Mouse (Mus musculus) cerebellum, adult 2 months (tissue): ENCODE results near the gene Lhx2. TPM values are rescaled to one million over a fixed set of nuclear protein-coding genes. Genes with fewer than 3 reads are reported as not detected.

Experiments
- DNase-seq, 2 experiments: peaks; one replicate each; pipeline ENCODE4 v3.0.0; 2021
- H3K27ac ChIP-seq: fragments of 200-500 bp; 2 replicates; pipeline ENCODE4 v1.5.1; 2012; ENCODE audit warnings: low read length, control low read depth, inconsistent platforms; ENCODE audit not compliant: insufficient read depth
- H3K27me3 ChIP-seq: fragments of 200-500 bp; 2 replicates; pipeline ENCODE4 v1.6.1; 2012; ENCODE audit warnings: inconsistent platforms, mild to moderate bottlenecking, low read length, moderate library complexity; ENCODE audit not compliant: control insufficient read depth, insufficient read depth
- H3K4me1 ChIP-seq: fragments of 200-500 bp; 2 replicates; pipeline ENCODE4 v1.6.1; 2011; ENCODE audit warnings: low read length; ENCODE audit not compliant: control insufficient read depth, insufficient read depth
- H3K4me3 ChIP-seq: fragments of 200-500 bp; replicated peaks from 2 replicates; pipeline ENCODE3; 2011; ENCODE audit warnings: mild to moderate bottlenecking, low read depth, low read length, control low read depth; ENCODE audit not compliant: insufficient read depth
- CTCF ChIP-seq: fragments of 200-500 bp; IDR thresholded peaks from 2 replicates; pipeline ENCODE4 v1.5.1; 2011; ENCODE audit warnings: low read depth, mild to moderate bottlenecking, control low read depth, low read length, moderate library complexity, borderline replicate concordance; ENCODE audit not compliant: insufficient read depth
- POLR2A ChIP-seq: fragments of 200-500 bp; IDR thresholded peaks from 2 replicates; pipeline ENCODE4 v1.6.1; 2011; ENCODE audit warnings: low read length, control low read depth, borderline replicate concordance; ENCODE audit not compliant: insufficient read depth
- WGBS: fragments of 180-500 bp; shearing (Covaris S2); methylation state at CpG from one replicate; pipeline ENCODE4 v1.1.7; 2018; 5-methylcytosine and 5-hydroxymethylcytosine counted together
- polyA plus RNA-seq: library from polyadenylated mRNA; depleted of rRNA; stranded (reverse); fragments of >200 nt; gene quantifications from 2 replicates; pipeline ENCODE4 v1.2.3, GENCODE M21; 2012; rRNA removed

Gene Lhx2
- polyA plus RNA-seq, 1 experiment = 3.5 TPM

- H3K4me3 ChIP-seq = no peak overlapping the region
- 32% methylated on average over 11 of the region's 11 CpGs for WGBS
- no peaks in the 10 kb centered on the region; the same call in 1 of the 2 replicates for H3K4me1 ChIP-seq
- no peak overlapping the region for H3K27ac ChIP-seq
- H3K27me3 ChIP-seq = no peaks in the 10 kb centered on the region
- TF ChIP-seq POLR2A (no peak), CTCF (no peak)
- no peak for DNase-seq
Measured at GRCm38 (mm10) chr2:38412599-38413177, 73.6 kb downstream of the Lhx2 start.

DNA sequence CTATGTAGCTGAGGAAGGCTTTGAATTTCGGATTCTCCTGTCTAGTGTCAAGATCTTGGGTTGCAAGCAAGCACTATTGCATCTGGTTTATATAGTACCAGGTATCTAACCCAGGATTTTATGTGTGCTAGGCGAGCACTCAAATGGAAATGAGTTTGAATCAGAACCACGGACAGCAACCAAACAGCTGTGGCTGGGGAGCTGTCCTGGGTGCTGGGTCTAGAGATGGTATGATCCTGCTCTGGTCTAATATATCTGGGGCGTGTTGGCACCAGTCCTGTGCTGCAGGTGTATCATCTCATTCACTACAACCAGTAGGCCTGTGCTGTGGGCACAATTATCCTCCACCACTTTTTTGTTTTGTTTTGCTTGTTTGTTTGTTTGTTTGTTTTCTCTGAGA is 78.9 kb downstream of the Lhx2 start:
- no peaks in the 10 kb centered on the region for H3K27me3 ChIP-seq
- 64% methylated on average over 4 of the region's 4 CpGs for WGBS
- TF ChIP-seq CTCF = no peak
- no peak for TF ChIP-seq POLR2A
- DNase-seq = no peak
- no peak overlapping the region for H3K4me3 ChIP-seq
- no peak overlapping the region for H3K27ac ChIP-seq
- no peaks in the 10 kb centered on the region for H3K4me1 ChIP-seq

Other genes starting within 250 kb of the Lhx2 start
- gene Dennd1a, start 51.9 kb upstream of the Lhx2 start, polyA plus RNA-seq = 38.0 and 39.7 TPM in 2 replicates
- 26.8 and 28.0 TPM in 2 replicates for gene Nek6, start 172.4 kb downstream of the Lhx2 start, polyA plus RNA-seq